Mouse (Mus musculus): Measurements from ENCODE around the gene Gm10961. TPM values are rescaled to one million over a fixed set of nuclear protein-coding genes. Genes with fewer than 3 reads are reported as not detected.

Gene Gm10961
- polyA plus RNA-seq, 1 experiment from 2014 or later: not detected

DNA sequence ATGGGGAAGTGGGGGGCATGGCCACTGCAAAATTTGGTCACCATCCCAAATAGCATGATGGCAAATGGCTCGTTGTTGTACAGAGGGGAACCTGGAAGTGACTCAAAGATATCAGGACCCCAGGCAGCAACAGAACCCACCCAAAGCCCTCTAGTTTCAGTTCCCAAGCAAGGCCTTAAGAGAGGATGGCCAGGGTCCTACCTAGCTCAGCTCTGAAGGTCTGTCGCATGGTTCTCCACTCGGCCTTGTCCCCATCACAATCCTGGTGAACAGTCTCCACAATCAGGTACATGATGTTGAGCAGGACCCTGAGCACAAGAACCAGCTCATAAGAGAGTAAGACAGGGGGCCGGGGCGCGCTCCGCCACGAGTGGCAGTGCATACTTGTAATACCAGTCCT is 6.7 kb upstream of the Gm10961 start:
- no peaks in the 10 kb centered on the region for H3K27me3 ChIP-seq (replicated peaks; ENCODE audit: control insufficient read depth, insufficient read depth, low read length)
- no peak overlapping the region for H3K9ac ChIP-seq (ENCODE audit: low read depth, low read length)
- H3K9me3 ChIP-seq (ENCODE audit: control insufficient read depth, low read length): no peaks in the 10 kb centered on the region
- H3K36me3 ChIP-seq (ENCODE audit: control insufficient read depth, insufficient read depth, low read length): peaks cover 34% of the 10 kb centered on the region
- no peaks in the 10 kb centered on the region for H3K4me1 ChIP-seq (replicated peaks; ENCODE audit: control insufficient read depth, insufficient read depth, low read length)
- H3K27ac ChIP-seq (ENCODE audit: low read depth, low read length): no peak overlapping the region
- DNase-seq (ENCODE audit: low spot score): no peak
- no peak for ATAC-seq (replicated peaks; ENCODE audit: low FRiP score)
- H3K4me2 ChIP-seq: no peak overlapping the region
- no peak overlapping the region for H3K4me3 ChIP-seq (ENCODE audit: low read depth, low read length)
- WGBS: 93% methylated on average over 8 of the region's 8 CpGs

DNA sequence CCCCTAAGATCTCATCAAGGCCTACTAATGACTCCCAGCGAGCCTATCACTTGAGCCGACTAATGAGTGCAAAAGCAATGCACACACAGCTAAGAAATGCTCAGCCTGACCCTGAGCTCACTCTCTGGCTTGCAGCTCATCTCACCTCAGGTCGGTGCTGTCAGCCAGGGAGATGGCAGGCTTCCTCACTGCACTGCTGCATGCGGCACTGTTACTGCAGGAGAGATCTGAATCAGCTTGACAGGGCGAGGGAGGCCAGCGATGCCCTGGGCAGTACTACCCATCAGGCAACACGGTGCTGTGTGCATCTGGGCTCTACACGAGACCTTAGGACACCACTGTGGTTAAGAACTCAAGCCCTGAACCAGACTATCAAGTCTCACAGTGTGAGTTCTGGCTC is 5.6 kb upstream of the Gm10961 start:
- 89% methylated on average over 8 of the region's 8 CpGs for WGBS

DNA sequence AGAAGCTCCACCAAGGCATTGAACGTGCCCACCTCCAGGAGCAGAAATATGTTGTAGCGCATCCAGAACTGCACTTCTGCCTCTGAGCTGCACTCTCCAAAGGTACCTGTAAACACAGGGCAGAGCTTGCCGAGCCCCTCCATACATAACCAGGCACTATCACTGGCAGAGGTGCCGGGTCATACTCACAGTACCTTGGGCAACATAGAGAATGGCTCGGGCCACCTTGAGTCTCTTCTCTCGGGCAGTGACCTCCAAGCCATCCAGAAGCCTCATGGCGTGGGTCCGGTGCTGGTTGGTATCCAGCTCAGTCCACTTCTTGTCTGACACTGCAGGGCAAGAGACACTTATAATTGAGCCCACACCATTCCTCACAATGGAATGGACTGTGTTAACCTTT is 4.4 kb upstream of the Gm10961 start:
- H3K27ac ChIP-seq (ENCODE audit: low read depth, low read length): no peak overlapping the region
- no peak overlapping the region for H3K9ac ChIP-seq (ENCODE audit: low read depth, low read length)
- WGBS: 93% methylated on average over 8 of the region's 8 CpGs
- no peaks in the 10 kb centered on the region for H3K27me3 ChIP-seq (replicated peaks; ENCODE audit: control insufficient read depth, insufficient read depth, low read length)
- H3K36me3 ChIP-seq (ENCODE audit: control insufficient read depth, insufficient read depth, low read length): peaks cover 25% of the 10 kb centered on the region
- H3K4me1 ChIP-seq (replicated peaks; ENCODE audit: control insufficient read depth, insufficient read depth, low read length): peaks cover 3% of the 10 kb centered on the region
- ATAC-seq (replicated peaks; ENCODE audit: low FRiP score) (no peak), DNase-seq (ENCODE audit: low spot score) (no peak)
- no peaks in the 10 kb centered on the region for H3K9me3 ChIP-seq (ENCODE audit: control insufficient read depth, low read length)
- no peak overlapping the region for H3K4me3 ChIP-seq (ENCODE audit: low read depth, low read length)
- H3K4me2 ChIP-seq: no peak overlapping the region

More for the DNA sequence above, 5.6 kb upstream of the Gm10961 start:
- no peak overlapping the region for H3K4me3 ChIP-seq (ENCODE audit: low read depth, low read length)
- H3K27me3 ChIP-seq (replicated peaks; ENCODE audit: control insufficient read depth, insufficient read depth, low read length): no peaks in the 10 kb centered on the region
- H3K4me1 ChIP-seq (replicated peaks; ENCODE audit: control insufficient read depth, insufficient read depth, low read length): peaks cover under 1% of the 10 kb centered on the region
- H3K4me2 ChIP-seq: no peak overlapping the region
- H3K9ac ChIP-seq (ENCODE audit: low read depth, low read length): no peak overlapping the region
- no peak overlapping the region for H3K27ac ChIP-seq (ENCODE audit: low read depth, low read length)
- DNase-seq (ENCODE audit: low spot score) (no peak), ATAC-seq (replicated peaks; ENCODE audit: low FRiP score) (no peak)
- H3K36me3 ChIP-seq (ENCODE audit: control insufficient read depth, insufficient read depth, low read length): peaks cover 31% of the 10 kb centered on the region
- no peaks in the 10 kb centered on the region for H3K9me3 ChIP-seq (ENCODE audit: control insufficient read depth, low read length)

DNA sequence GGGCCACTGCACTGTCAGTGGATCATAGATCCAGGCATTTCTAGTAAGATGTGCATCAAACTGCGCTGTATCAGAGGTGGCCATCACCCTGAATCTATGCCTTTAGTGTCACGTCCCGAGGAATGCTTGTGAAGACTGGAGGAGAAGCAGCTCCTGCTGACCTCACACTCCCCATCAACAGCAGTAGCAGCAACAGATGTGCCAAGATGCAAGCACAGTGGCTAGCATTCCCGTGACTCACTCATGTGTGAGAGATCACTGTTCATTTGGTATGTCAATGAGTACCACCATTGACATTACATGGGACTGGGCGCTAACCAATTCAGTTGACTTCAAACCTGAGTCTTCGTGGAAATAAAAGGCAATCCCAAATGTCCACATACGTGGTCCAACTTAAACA is 3.5 kb upstream of the Gm10961 start:
- Histone ChIP-seq H3K4me3 (ENCODE audit: low read depth, low read length) (no peak overlapping the region), H3K4me1 (replicated peaks; ENCODE audit: control insufficient read depth, insufficient read depth, low read length) (peaks cover 3% of the 10 kb centered on the region), H3K9me3 (ENCODE audit: control insufficient read depth, low read length) (no peaks in the 10 kb centered on the region), H3K9ac (ENCODE audit: low read depth, low read length) (no peak overlapping the region), H3K27me3 (replicated peaks; ENCODE audit: control insufficient read depth, insufficient read depth, low read length) (no peaks in the 10 kb centered on the region), H3K4me2 (no peak overlapping the region), H3K27ac (ENCODE audit: low read depth, low read length) (no peak overlapping the region), H3K36me3 (ENCODE audit: control insufficient read depth, insufficient read depth, low read length) (peaks cover 24% of the 10 kb centered on the region)
- DNase-seq (ENCODE audit: low spot score) (no peak), ATAC-seq (replicated peaks; ENCODE audit: low FRiP score) (no peak)
- 92% methylated on average over 7 of the region's 7 CpGs for WGBS

DNA sequence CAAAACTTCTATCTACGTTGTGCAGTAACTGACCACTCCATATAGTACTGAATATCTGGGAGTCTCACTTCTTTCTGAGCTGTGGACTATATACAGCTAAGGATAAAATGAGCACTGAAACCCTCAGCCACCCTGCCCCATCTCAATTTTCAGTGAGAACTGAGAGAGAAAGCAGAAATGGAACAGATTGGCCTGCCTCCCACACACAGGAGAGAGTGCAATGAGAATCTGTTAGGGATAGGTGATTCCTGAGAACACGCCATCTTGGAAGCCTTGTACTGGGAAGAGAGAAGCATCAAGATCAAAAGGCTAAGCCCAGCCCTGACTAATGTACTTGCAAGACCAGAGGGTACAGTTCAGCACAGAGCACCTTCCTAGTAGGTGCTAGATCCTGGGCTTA is 2.6 kb upstream of the Gm10961 start:
- H3K9ac ChIP-seq (ENCODE audit: low read depth, low read length): no peak overlapping the region
- H3K27me3 ChIP-seq (replicated peaks; ENCODE audit: control insufficient read depth, insufficient read depth, low read length): no peaks in the 10 kb centered on the region
- H3K9me3 ChIP-seq (ENCODE audit: control insufficient read depth, low read length): no peaks in the 10 kb centered on the region
- H3K4me2 ChIP-seq: no peak overlapping the region
- peaks cover 3% of the 10 kb centered on the region for H3K4me1 ChIP-seq (replicated peaks; ENCODE audit: control insufficient read depth, insufficient read depth, low read length)
- peaks cover 19% of the 10 kb centered on the region for H3K36me3 ChIP-seq (ENCODE audit: control insufficient read depth, insufficient read depth, low read length)
- DNase-seq (ENCODE audit: low spot score) (no peak), ATAC-seq (replicated peaks; ENCODE audit: low FRiP score) (no peak)
- H3K27ac ChIP-seq (ENCODE audit: low read depth, low read length): no peak overlapping the region
- WGBS: 95% methylated on average over 2 of the region's 2 CpGs
- no peak overlapping the region for H3K4me3 ChIP-seq (ENCODE audit: low read depth, low read length)

DNA sequence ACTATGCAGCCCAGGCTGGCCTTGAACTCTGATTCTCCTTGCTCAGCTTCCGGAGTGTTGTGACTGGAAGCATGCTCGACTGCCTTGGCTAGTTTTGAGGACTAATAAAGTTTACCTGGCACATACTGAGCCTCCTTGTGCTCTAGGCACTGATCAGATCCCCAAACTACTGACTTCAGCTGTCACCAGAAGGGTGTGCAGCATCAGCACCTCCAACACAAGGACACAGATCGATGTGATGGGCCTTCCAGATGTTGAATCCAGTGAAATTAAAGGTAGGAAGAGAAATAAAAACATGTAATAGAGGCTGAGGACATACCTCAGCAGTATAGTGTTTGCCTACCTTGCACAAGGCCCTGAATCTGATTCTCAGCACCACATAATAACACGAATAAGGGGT is 1.7 kb upstream of the Gm10961 start:
- Histone ChIP-seq H3K27ac (ENCODE audit: low read depth, low read length) (no peak overlapping the region), H3K4me3 (ENCODE audit: low read depth, low read length) (no peak overlapping the region), H3K27me3 (replicated peaks; ENCODE audit: control insufficient read depth, insufficient read depth, low read length) (no peaks in the 10 kb centered on the region), H3K4me2 (no peak overlapping the region), H3K4me1 (replicated peaks; ENCODE audit: control insufficient read depth, insufficient read depth, low read length) (peaks cover 3% of the 10 kb centered on the region), H3K36me3 (ENCODE audit: control insufficient read depth, insufficient read depth, low read length) (peaks cover 16% of the 10 kb centered on the region), H3K9ac (ENCODE audit: low read depth, low read length) (no peak overlapping the region), H3K9me3 (ENCODE audit: control insufficient read depth, low read length) (no peaks in the 10 kb centered on the region)
- DNase-seq (ENCODE audit: low spot score): no peak
- no peak for ATAC-seq (replicated peaks; ENCODE audit: low FRiP score)
- 85% methylated on average over 4 of the region's 4 CpGs for WGBS

DNA sequence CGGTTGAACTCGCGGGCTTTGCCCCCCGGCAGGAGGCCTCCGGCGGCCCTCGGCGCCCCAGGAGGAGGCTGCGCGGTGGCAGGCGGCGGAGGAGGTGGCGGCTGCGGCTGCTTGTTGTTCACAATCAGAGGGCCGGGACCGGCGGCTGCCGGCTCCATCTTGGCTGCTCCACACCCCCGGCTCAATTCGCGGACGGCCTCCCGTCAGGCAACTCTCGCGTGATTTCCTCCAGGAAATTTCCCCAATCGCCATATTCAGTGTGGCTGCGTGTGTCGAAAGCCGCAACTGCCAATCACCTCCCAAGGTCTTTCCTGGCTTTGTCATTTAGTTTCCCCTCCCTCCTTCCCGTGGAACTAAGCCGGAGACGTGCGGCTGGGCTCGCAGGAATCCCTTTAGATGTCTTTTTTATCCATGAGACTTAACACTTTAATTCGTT is 419 bp downstream of the Gm10961 start, which contains the start of gene Strip1:
Strip1 (minus strand) TSS at position 172 of the 436 bp plus-strand sequence.
- DNase-seq (ENCODE audit: low spot score) (peak; percentile 88), ATAC-seq (replicated peaks; ENCODE audit: low FRiP score) (peak; percentile 95)
- Histone ChIP-seq H3K27me3 (replicated peaks; ENCODE audit: control insufficient read depth, insufficient read depth, low read length) (no peaks in the 10 kb centered on the region), H3K9ac (ENCODE audit: low read depth, low read length) (peak within 1 kb of the TSS; percentile 79), H3K4me2 (peak within 1 kb of the TSS; percentile 92), H3K27ac (ENCODE audit: low read depth, low read length) (peak within 1 kb of the TSS; percentile 74), H3K4me1 (replicated peaks; ENCODE audit: control insufficient read depth, insufficient read depth, low read length) (peaks cover 3% of the 10 kb centered on the region), H3K36me3 (ENCODE audit: control insufficient read depth, insufficient read depth, low read length) (peaks cover 6% of the 10 kb centered on the region), H3K4me3 (ENCODE audit: low read depth, low read length) (peak within 1 kb of the TSS; percentile 99), H3K9me3 (ENCODE audit: control insufficient read depth, low read length) (no peaks in the 10 kb centered on the region)
- 1% methylated on average over 35 of the region's 35 CpGs for WGBS

DNA sequence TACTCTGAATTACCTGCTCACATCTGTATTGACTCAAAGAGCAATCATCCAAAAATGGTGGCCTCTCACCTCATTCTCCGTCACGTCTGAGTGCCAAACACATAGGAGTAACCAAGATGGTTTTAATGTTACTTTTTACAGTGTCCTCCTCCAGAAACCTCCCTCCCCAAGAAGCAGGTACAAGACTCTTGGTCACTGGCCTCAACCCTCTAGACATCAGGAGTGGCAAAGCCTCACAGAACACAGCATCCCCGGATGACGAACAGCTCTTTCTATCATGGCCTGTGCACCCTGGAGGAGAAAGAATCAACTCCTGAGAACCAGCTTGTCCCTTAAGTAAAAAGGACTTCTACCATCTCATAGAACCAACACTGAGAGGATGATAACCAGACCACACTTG is 1.7 kb downstream of the Gm10961 start:
- no peak overlapping the region for H3K27ac ChIP-seq (ENCODE audit: low read depth, low read length)
- H3K4me2 ChIP-seq: no peak overlapping the region
- H3K27me3 ChIP-seq (replicated peaks; ENCODE audit: control insufficient read depth, insufficient read depth, low read length): no peaks in the 10 kb centered on the region
- H3K9me3 ChIP-seq (ENCODE audit: control insufficient read depth, low read length): no peaks in the 10 kb centered on the region
- ATAC-seq (replicated peaks; ENCODE audit: low FRiP score) (no peak), DNase-seq (ENCODE audit: low spot score) (no peak)
- H3K4me3 ChIP-seq (ENCODE audit: low read depth, low read length): no peak overlapping the region
- no peak overlapping the region for H3K9ac ChIP-seq (ENCODE audit: low read depth, low read length)
- H3K36me3 ChIP-seq (ENCODE audit: control insufficient read depth, insufficient read depth, low read length): no peaks in the 10 kb centered on the region
- 91% methylated on average over 4 of the region's 4 CpGs for WGBS
- H3K4me1 ChIP-seq (replicated peaks; ENCODE audit: control insufficient read depth, insufficient read depth, low read length): peaks cover 3% of the 10 kb centered on the region

DNA sequence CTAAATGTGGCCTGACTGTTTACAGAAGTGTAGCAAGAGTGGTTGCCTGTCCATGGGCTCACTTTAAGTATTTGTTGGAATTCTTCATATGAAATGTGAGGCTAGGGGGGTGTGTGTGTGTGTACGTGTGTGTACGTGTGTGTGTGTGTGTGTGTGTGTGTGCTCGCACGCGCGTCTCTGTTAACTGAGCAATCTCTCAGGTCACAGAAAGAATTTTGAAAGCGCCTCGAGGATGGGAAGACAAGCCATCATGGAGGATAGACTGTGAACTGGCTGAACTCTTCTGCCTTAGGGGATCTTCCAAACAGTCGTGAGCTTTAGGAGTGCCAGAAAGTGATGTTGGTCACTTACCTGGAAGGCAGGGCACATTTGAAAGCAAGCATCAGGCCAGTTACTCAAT is 2.8 kb downstream of the Gm10961 start:
- no peak for ATAC-seq (replicated peaks; ENCODE audit: low FRiP score)
- WGBS: 86% methylated on average over 9 of the region's 9 CpGs
- Histone ChIP-seq H3K27me3 (replicated peaks; ENCODE audit: control insufficient read depth, insufficient read depth, low read length) (no peaks in the 10 kb centered on the region), H3K4me1 (replicated peaks; ENCODE audit: control insufficient read depth, insufficient read depth, low read length) (peaks cover 3% of the 10 kb centered on the region), H3K4me3 (ENCODE audit: low read depth, low read length) (no peak overlapping the region), H3K36me3 (ENCODE audit: control insufficient read depth, insufficient read depth, low read length) (no peaks in the 10 kb centered on the region), H3K9ac (ENCODE audit: low read depth, low read length) (no peak overlapping the region), H3K9me3 (ENCODE audit: control insufficient read depth, low read length) (no peaks in the 10 kb centered on the region), H3K4me2 (no peak overlapping the region), H3K27ac (ENCODE audit: low read depth, low read length) (no peak overlapping the region)
- DNase-seq (ENCODE audit: low spot score): no peak
